ENCODE assay signal across 8 mouse cellular contexts in genomic region chr3:122078141-122078540, GRCm38 (mm10). TPM values are rescaled to one million over a fixed set of nuclear protein-coding genes. Genes with fewer than 3 reads are reported as not detected.
DNase-seq lines count a peak whose midpoint lies in the region; ATAC-seq and TF ChIP-seq lines count a peak whose summit lies in the region.

No protein-coding gene starts in this region.

- no peak for DNase-seq in intestine, embryonic 14.5 days (ENCODE audit: low spot score)
- DNase-seq in fibroblast of lung, adult 2 months (ENCODE audit: low read depth) = peak; percentile 81
- DNase-seq in heart, postnatal 25 days (ENCODE audit: low spot score) = peak; percentile 66
- peak; percentile 56 to 77 for DNase-seq in left cerebral cortex, postnatal 25 days (ENCODE audit: low spot score in 2 of 2)
- DNase-seq in midbrain, embryonic 14.5 days = peak; percentile 83
- no peak for DNase-seq in cerebellum, adult 8-10 months

- no peaks in the 10 kb centered on the region for H3K27me3 ChIP-seq in intestine, embryonic 14.5 days (replicated peaks; ENCODE audit: control insufficient read depth, insufficient read depth, low read length)
- H3K27me3 ChIP-seq in intestine, postnatal 0 days (replicated peaks; ENCODE audit: control insufficient read depth, insufficient read depth, low read length) = no peaks in the 10 kb centered on the region
- H3K27me3 ChIP-seq in midbrain, embryonic 14.5 days (ENCODE audit: control insufficient read depth, insufficient read depth, low read length) = peaks cover 9% of the 10 kb centered on the region; the same call in 1 of the 2 replicates

- 23% methylated on average over 6 of the region's 6 CpGs for WGBS in intestine, embryonic 14.5 days
- WGBS in intestine, postnatal 0 days = 47% methylated on average over 6 of the region's 6 CpGs
- 14% methylated on average over 6 of the region's 6 CpGs for WGBS in midbrain, embryonic 14.5 days

- no peaks in the 10 kb centered on the region for H3K36me3 ChIP-seq in intestine, embryonic 14.5 days (ENCODE audit: control insufficient read depth, insufficient read depth, low read length)
- H3K36me3 ChIP-seq in intestine, postnatal 0 days (ENCODE audit: control insufficient read depth, insufficient read depth) = no peaks in the 10 kb centered on the region
- H3K36me3 ChIP-seq in midbrain, embryonic 14.5 days (ENCODE audit: control insufficient read depth, insufficient read depth, low read length) = no peaks in the 10 kb centered on the region

- no peak overlapping the region for H3K4me3 ChIP-seq in intestine, embryonic 14.5 days (ENCODE audit: low read depth, low read length)
- no peak overlapping the region for H3K4me3 ChIP-seq in intestine, postnatal 0 days (ENCODE audit: low read depth, low read length)
- no peak overlapping the region for H3K4me3 ChIP-seq in midbrain, embryonic 14.5 days (replicated peaks; ENCODE audit: low read depth, low read length)

- H3K9me3 ChIP-seq in intestine, embryonic 14.5 days (ENCODE audit: control insufficient read depth, low read length) = no peaks in the 10 kb centered on the region
- H3K9me3 ChIP-seq in intestine, postnatal 0 days (ENCODE audit: control insufficient read depth) = no peaks in the 10 kb centered on the region
- no peaks in the 10 kb centered on the region for H3K9me3 ChIP-seq in midbrain, embryonic 14.5 days (ENCODE audit: control insufficient read depth, low read length)

- peak; percentile 52; the same call in 1 of the 2 replicates for ATAC-seq in intestine, embryonic 14.5 days (replicated peaks; ENCODE audit: low FRiP score, low TSS enrichment, low read depth)
- ATAC-seq in intestine, postnatal 0 days = no peak
- no peak for ATAC-seq in midbrain, embryonic 14.5 days (ENCODE audit: low FRiP score, low TSS enrichment)
- ATAC-seq in erythroblast, adult 5-6 weeks (replicated peaks; ENCODE audit: low FRiP score, poor library complexity, severe bottlenecking) = no peak

- intact Hi-C loops in heart, postnatal 25 days (cut with DNase I) = loop anchor here (2.0 kb wide), 1 partner anchor 27 kb away; no protein-coding TSS in a partner anchor
- intact Hi-C loops in left cerebral cortex, postnatal 25 days (cut with DNase I) = no loop called here

- peak overlapping the region; percentile 65 for H3K27ac ChIP-seq in intestine, embryonic 14.5 days (ENCODE audit: low read depth)
- H3K27ac ChIP-seq in intestine, postnatal 0 days (ENCODE audit: low read depth, low read length) = no peak overlapping the region
- H3K27ac ChIP-seq in midbrain, embryonic 14.5 days (replicated peaks; ENCODE audit: low read depth, low read length) = no peak overlapping the region

- H3K4me1 ChIP-seq in intestine, embryonic 14.5 days (replicated peaks; ENCODE audit: control insufficient read depth, insufficient read depth, low read length) = peaks cover 31% of the 10 kb centered on the region
- H3K4me1 ChIP-seq in intestine, postnatal 0 days (replicated peaks; ENCODE audit: control insufficient read depth, insufficient read depth, low read length) = no peaks in the 10 kb centered on the region
- 0 out of 2 replicates have a peak, but pooled peaks cover 3% of the 10 kb centered on the region for H3K4me1 ChIP-seq in midbrain, embryonic 14.5 days (ENCODE audit: control insufficient read depth, insufficient read depth, low read length)

- H3K4me2 ChIP-seq in intestine, embryonic 14.5 days (ENCODE audit: low read length) = no peak overlapping the region
- H3K4me2 ChIP-seq in intestine, postnatal 0 days (replicated peaks; ENCODE audit: low read depth) = no peak overlapping the region
- no peak overlapping the region for H3K4me2 ChIP-seq in midbrain, embryonic 14.5 days (ENCODE audit: low read length)

- H3K9ac ChIP-seq in intestine, embryonic 14.5 days (ENCODE audit: low read length) = no peak overlapping the region
- H3K9ac ChIP-seq in intestine, postnatal 0 days (ENCODE audit: low read depth, low read length) = no peak overlapping the region
- no peak overlapping the region for H3K9ac ChIP-seq in midbrain, embryonic 14.5 days (replicated peaks; ENCODE audit: low read length)

- no peak for TF ChIP-seq CTCF in intestine, postnatal 0 days (IDR thresholded peaks at IDR 0.05; ENCODE audit: low read depth)

RNA-seq across cellular contexts. Expression of gene Abca4, which starts 33.9 kb away (rescaled TPM):
- polyA plus RNA-seq in intestine, embryonic 14.5 days (2014; fragmentation: Nextera tagmentation; extraction: Ambion mirVana) = 0.99 and 2.2 TPM in 2 replicates
- 0.56 and 0.92 TPM in 2 replicates for polyA plus RNA-seq in intestine, postnatal 0 days (2015; fragmentation: Nextera tagmentation; extraction: Ambion mirVana)
- 1 to 10 TPM; 2.3 TPM for total RNA-seq in heart, postnatal 25 days (2021)
- total RNA-seq in left cerebral cortex, postnatal 25 days (2021) = 1 to 10 TPM; 2.8 to 3.4 TPM
- 1.00 and 1.6 TPM in 2 replicates for polyA plus RNA-seq in midbrain, embryonic 14.5 days (2014; fragmentation: Nextera tagmentation; extraction: Ambion mirVana)
- total RNA-seq in erythroblast, adult 5-6 weeks (2015; ENCODE audit: low replicate concordance) = not detected in 2 replicates
- 0.51 TPM in 1 of 2 replicates, not detected in the other for total RNA-seq in erythroblast, adult 5-6 weeks (2017; ENCODE audit: low replicate concordance)

Comparison
In these comparisons a context has a peak if more than half of its experiments do, and no peak if none do; other contexts are left out.
1. DNase-seq: peak in fibroblast of lung, adult 2 months (single experiment), heart, postnatal 25 days (single experiment), left cerebral cortex, postnatal 25 days (2 of 2) and midbrain, embryonic 14.5 days (single experiment); none in intestine, embryonic 14.5 days (single experiment) and cerebellum, adult 8-10 months (single experiment).